Mouse (Mus musculus): ENCODE data around the gene Gtf2b. TPM values are rescaled to one million over a fixed set of nuclear protein-coding genes. Genes with fewer than 3 reads are reported as not detected.

The Gtf2b gene
- total and polyA plus RNA-seq, 3 experiments, result 13.4 to 19.3 (median 17.9) TPM

- Histone ChIP-seq H3K36me3 (ENCODE audit: control insufficient read depth, insufficient read depth, low read length) (no peaks in the 10 kb centered on the region), H3K9ac (ENCODE audit: low read depth, low read length) (no peak overlapping the region), H3K4me1 (ENCODE audit: control insufficient read depth, insufficient read depth, low read length) (peaks cover 2% of the 10 kb centered on the region; the same call in 1 of the 2 replicates), H3K27me3 (ENCODE audit: control insufficient read depth, insufficient read depth, low read length) (no peaks in the 10 kb centered on the region), H3K79me2 (replicated peaks; ENCODE audit: control insufficient read depth, insufficient read depth, low read length) (no peaks in the 10 kb centered on the region), H3K4me3 (no peak overlapping the region; the same call in 1 of the 2 replicates), H3K27ac (peak overlapping the region; percentile 52)
- TF ChIP-seq EP300 (IDR thresholded peaks at IDR 0.05; ENCODE audit: insufficient read depth, low read depth, low read length), result peak; percentile 50; the same call in 1 of the 2 replicates
- no peak for TF ChIP-seq CTCF (IDR thresholded peaks at IDR 0.05)
- TF ChIP-seq POLR2A (IDR thresholded peaks at IDR 0.05; ENCODE audit: insufficient read depth, low read depth, low read length), result no peak
- intact Hi-C loops (cut with DNase I), result no loop called here
- 28% methylated on average over 12 of the region's 12 CpGs for WGBS
- DNase-seq, result peak in 1 of 2 experiments; percentile 50
Measured at GRCm38 (mm10) chr3:142757841-142758240, 7.0 kb upstream of the Gtf2b start.

- Histone ChIP-seq H3K4me3 (no peak overlapping the region), H3K4me1 (ENCODE audit: control insufficient read depth, insufficient read depth, low read length) (peaks cover 2% of the 10 kb centered on the region; the same call in 1 of the 2 replicates), H3K79me2 (replicated peaks; ENCODE audit: control insufficient read depth, insufficient read depth, low read length) (no peaks in the 10 kb centered on the region), H3K27me3 (ENCODE audit: control insufficient read depth, insufficient read depth, low read length) (no peaks in the 10 kb centered on the region), H3K36me3 (ENCODE audit: control insufficient read depth, insufficient read depth, low read length) (no peaks in the 10 kb centered on the region), H3K9ac (ENCODE audit: low read depth, low read length) (no peak overlapping the region), H3K27ac (no peak overlapping the region; the same call in 1 of the 2 replicates)
- WGBS, result 81% methylated on average over 7 of the region's 7 CpGs
- no peak for TF ChIP-seq CTCF (IDR thresholded peaks at IDR 0.05)
- no peak for TF ChIP-seq EP300 (IDR thresholded peaks at IDR 0.05; ENCODE audit: insufficient read depth, low read depth, low read length)
- no peak for TF ChIP-seq POLR2A (IDR thresholded peaks at IDR 0.05; ENCODE audit: insufficient read depth, low read depth, low read length)
- intact Hi-C loops (cut with DNase I), result no loop called here
- DNase-seq, result no peak
Measured at GRCm38 (mm10) chr3:142758593-142758992, 6.3 kb upstream of the Gtf2b start.

GRCm38 (mm10) chr3:142760356-142760755 lies 4.5 kb upstream of the Gtf2b start:
- intact Hi-C loops (cut with DNase I), result loop anchor here (5.0 to 10.0 kb wide), 2 partner anchors 58 to 1444 kb away; partner anchors contain the start of genes Kyat3 and Lmo4
- H3K4me1 ChIP-seq (ENCODE audit: control insufficient read depth, insufficient read depth, low read length), result peaks cover 2% of the 10 kb centered on the region
- no peak overlapping the region for H3K4me3 ChIP-seq
- TF ChIP-seq CTCF (IDR thresholded peaks at IDR 0.05), result no peak
- no peak for TF ChIP-seq EP300 (IDR thresholded peaks at IDR 0.05; ENCODE audit: insufficient read depth, low read depth, low read length)
- no peak for TF ChIP-seq POLR2A (IDR thresholded peaks at IDR 0.05; ENCODE audit: insufficient read depth, low read depth, low read length)
- peaks cover 3% of the 10 kb centered on the region; the same call in 1 of the 2 replicates for H3K36me3 ChIP-seq (ENCODE audit: control insufficient read depth, insufficient read depth, low read length)
- 77% methylated on average over 6 of the region's 6 CpGs for WGBS
- no peak for DNase-seq
- no peak overlapping the region for H3K9ac ChIP-seq (ENCODE audit: low read depth, low read length)
- no peaks in the 10 kb centered on the region for H3K27me3 ChIP-seq (ENCODE audit: control insufficient read depth, insufficient read depth, low read length)
- 0 out of 2 replicates have a peak, but pooled peaks cover under 1% of the 10 kb centered on the region for H3K79me2 ChIP-seq (replicated peaks; ENCODE audit: control insufficient read depth, insufficient read depth, low read length)
- H3K27ac ChIP-seq, result no peak overlapping the region

GRCm38 (mm10) chr3:142765778-142766165 lies 927 bp downstream of the Gtf2b start:
- TF ChIP-seq CTCF (IDR thresholded peaks at IDR 0.05) (no peak), POLR2A (IDR thresholded peaks at IDR 0.05; ENCODE audit: insufficient read depth, low read depth, low read length) (no peak), EP300 (IDR thresholded peaks at IDR 0.05; ENCODE audit: insufficient read depth, low read depth, low read length) (no peak)
- Histone ChIP-seq H3K27me3 (ENCODE audit: control insufficient read depth, insufficient read depth, low read length) (no peaks in the 10 kb centered on the region), H3K27ac (peak overlapping the region; percentile 92), H3K4me1 (ENCODE audit: control insufficient read depth, insufficient read depth, low read length) (peaks cover 8% of the 10 kb centered on the region), H3K9ac (ENCODE audit: low read depth, low read length) (peak overlapping the region; percentile 38; the same call in 1 of the 2 replicates), H3K4me3 (peak overlapping the region; percentile 96), H3K36me3 (ENCODE audit: control insufficient read depth, insufficient read depth, low read length) (peaks cover 9% of the 10 kb centered on the region), H3K79me2 (replicated peaks; ENCODE audit: control insufficient read depth, insufficient read depth, low read length) (peaks cover 6% of the 10 kb centered on the region)
- intact Hi-C loops (cut with DNase I), result loop anchor here (1.0 to 10.0 kb wide), 2 partner anchors 117 to 1439 kb away; partner anchors contain the start of genes Lmo4 and Pkn2
- no peak for DNase-seq
- 8% methylated on average over 10 of the region's 10 CpGs for WGBS

- WGBS, result 94% methylated on average over 6 of the region's 6 CpGs
- DNase-seq, result no peak
- Histone ChIP-seq H3K27me3 (ENCODE audit: control insufficient read depth, insufficient read depth, low read length) (no peaks in the 10 kb centered on the region), H3K4me3 (no peak overlapping the region), H3K9ac (ENCODE audit: low read depth, low read length) (no peak overlapping the region), H3K79me2 (replicated peaks; ENCODE audit: control insufficient read depth, insufficient read depth, low read length) (peaks cover 9% of the 10 kb centered on the region), H3K4me1 (ENCODE audit: control insufficient read depth, insufficient read depth, low read length) (peaks cover 8% of the 10 kb centered on the region), H3K36me3 (ENCODE audit: control insufficient read depth, insufficient read depth, low read length) (peaks cover 9% of the 10 kb centered on the region), H3K27ac (no peak overlapping the region)
- TF ChIP-seq POLR2A (IDR thresholded peaks at IDR 0.05; ENCODE audit: insufficient read depth, low read depth, low read length) (no peak), CTCF (IDR thresholded peaks at IDR 0.05) (no peak), EP300 (IDR thresholded peaks at IDR 0.05; ENCODE audit: insufficient read depth, low read depth, low read length) (no peak)
- intact Hi-C loops (cut with DNase I), result loop anchor here (10.0 kb wide), 1 partner anchor 1436 kb away; the partner anchor contains the start of gene Lmo4
Measured at GRCm38 (mm10) chr3:142768498-142768897, 3.7 kb downstream of the Gtf2b start.

- 16% methylated on average over 1 of the region's 1 CpGs for WGBS
- Histone ChIP-seq H3K4me3 (no peak overlapping the region), H3K9ac (ENCODE audit: low read depth, low read length) (no peak overlapping the region), H3K27ac (no peak overlapping the region), H3K36me3 (ENCODE audit: control insufficient read depth, insufficient read depth, low read length) (peaks cover 6% of the 10 kb centered on the region), H3K27me3 (ENCODE audit: control insufficient read depth, insufficient read depth, low read length) (no peaks in the 10 kb centered on the region), H3K4me1 (ENCODE audit: control insufficient read depth, insufficient read depth, low read length) (peaks cover 8% of the 10 kb centered on the region), H3K79me2 (replicated peaks; ENCODE audit: control insufficient read depth, insufficient read depth, low read length) (peaks cover 8% of the 10 kb centered on the region)
- intact Hi-C loops (cut with DNase I), result loop anchor here (5.0 kb wide), 1 partner anchor 157 kb away; no protein-coding TSS in a partner anchor
- no peak for DNase-seq
- TF ChIP-seq EP300 (IDR thresholded peaks at IDR 0.05; ENCODE audit: insufficient read depth, low read depth, low read length) (no peak), CTCF (IDR thresholded peaks at IDR 0.05) (no peak), POLR2A (IDR thresholded peaks at IDR 0.05; ENCODE audit: insufficient read depth, low read depth, low read length) (no peak)
Measured at GRCm38 (mm10) chr3:142770518-142770917, 5.7 kb downstream of the Gtf2b start.

Data from heart, adult 2 months (tissue).